Mouse (Mus musculus): ENCODE results near the gene Inpp5f. TPM values are rescaled to one million over a fixed set of nuclear protein-coding genes. Genes with fewer than 3 reads are reported as not detected.

Inpp5f gene
- 2.7 and 3.8 TPM in 2 replicates for polyA plus RNA-seq (2012; rRNA removed)

DNA sequence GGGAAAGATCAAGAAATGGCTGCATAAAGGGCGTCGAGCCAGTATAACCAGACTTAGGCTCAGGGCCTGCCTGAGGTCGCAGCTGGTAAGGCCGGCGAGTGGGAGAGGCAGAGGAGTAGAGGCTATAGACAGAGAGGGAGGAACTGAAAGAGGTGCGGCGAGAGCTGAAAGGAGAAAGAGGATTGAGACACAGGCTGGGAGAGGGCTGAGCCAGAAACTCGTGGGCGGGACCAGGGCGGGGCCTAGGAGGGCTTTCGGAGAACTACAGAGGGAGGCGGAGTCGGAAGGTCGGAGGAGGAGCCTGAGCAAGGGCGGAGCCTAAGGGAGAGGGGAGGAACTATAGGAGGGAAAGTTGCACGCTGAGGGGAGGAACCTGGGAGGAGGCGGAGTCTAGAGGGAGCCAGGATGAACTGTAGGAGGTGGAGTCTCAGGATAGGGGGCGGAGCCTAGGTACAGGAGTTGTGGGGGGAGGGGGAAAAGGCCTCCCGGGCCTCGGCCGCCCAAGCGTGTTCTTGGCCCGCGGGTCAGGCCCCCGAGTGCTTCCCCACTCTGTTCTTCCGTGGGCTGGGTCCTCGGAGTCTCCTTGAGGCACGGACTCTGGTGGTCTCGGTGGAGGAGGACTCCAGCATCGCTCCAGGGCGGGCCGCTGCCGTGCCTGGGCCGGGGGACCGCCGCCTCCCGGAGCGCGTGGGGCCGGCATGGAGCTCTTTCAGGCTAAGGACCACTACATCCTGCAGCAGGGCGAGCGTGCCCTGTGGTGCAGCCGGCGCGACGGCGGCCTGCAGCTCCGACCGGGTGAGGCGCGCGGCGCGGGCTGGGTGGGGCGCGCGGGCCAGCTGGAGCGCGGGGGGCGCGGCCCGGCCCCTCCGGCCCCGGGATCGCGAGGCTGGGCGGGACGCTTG lies at the start of gene Inpp5f:
Gene Inpp5f (plus strand): TSS at position 432 of the 902 bp plus-strand sequence.

DNA sequence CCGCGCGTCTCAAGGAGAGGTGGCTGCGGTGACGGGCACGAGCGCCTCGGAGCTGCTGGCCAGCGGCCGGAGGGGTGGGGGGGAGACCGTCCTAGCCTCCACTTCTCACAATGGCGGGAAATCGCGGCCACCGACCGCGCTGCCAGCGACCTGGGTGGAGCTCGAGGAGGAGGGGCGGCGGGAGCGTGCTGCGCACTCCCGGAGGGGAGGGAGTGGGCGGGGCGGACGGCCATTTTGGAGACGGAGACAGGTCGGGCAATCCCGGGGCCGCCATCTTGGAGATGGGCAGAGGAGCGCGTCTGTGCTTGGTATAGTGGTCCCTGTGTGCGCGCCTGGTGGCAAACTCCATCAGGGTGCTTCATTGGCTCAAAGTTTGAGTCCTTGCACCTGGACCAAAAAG lies 129.2 kb downstream of the Inpp5f start, which contains the start of gene Mcmbp:
Gene Mcmbp (minus strand): TSS at position 162 of the 400 bp plus-strand sequence.

DNA sequence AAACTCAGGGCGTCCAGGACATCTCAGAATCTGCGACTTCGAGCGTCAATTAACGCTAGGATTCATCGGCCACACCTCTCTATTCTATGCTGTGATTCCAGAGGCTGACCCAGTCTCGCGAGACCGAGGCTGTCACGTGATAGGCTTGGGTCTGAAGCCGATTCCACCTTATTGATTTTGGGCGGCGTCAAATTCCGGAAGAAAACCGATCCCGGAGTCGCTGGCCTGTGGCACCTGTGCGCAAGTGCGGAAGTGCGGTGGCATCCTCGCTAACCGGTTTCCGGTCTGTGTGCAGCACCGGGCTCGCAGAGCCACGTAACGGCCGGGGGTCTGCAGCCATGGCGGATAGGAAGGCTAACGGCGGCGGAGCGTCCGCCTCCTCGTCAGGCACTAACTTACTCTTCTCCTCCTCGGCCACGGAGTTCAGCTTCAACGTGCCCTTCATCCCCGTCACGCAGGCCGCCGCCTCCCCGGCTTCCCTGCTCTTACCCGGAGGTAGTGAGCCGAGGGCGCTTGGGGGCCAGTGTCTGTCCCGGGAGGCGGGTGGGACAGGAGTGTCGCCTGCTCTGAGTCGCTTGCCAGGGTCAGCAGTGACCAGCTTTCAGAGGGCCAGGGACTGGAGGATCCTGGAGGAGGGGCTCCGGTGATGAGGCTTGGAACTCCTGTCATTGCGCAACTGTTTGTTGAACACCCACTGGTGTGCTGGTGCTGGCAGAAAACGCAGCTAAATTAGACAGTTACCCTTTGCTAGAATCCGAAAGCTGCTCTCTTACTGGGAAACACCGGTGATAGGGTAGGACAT lies 133.8 kb downstream of the Inpp5f start, which contains the start of gene Sec23ip:
Gene Sec23ip (plus strand): TSS at position 260 of the 802 bp plus-strand sequence.

Other genes starting within 250 kb of the Inpp5f start
- 6.9 and 9.9 TPM in 2 replicates for gene Rgs10, start 192.6 kb upstream of the Inpp5f start, polyA plus RNA-seq (2012; rRNA removed)
- gene Tial1, start 149.6 kb upstream of the Inpp5f start, polyA plus RNA-seq (2012; rRNA removed), result 6.2 and 6.8 TPM in 2 replicates
- gene Bag3, start 87.7 kb upstream of the Inpp5f start, polyA plus RNA-seq (2012; rRNA removed), result 42.2 and 50.7 TPM in 2 replicates
- 13.2 and 19.2 TPM in 2 replicates for gene Mcmbp, start 129.2 kb downstream of the Inpp5f start, polyA plus RNA-seq (2012; rRNA removed)
- 11.8 and 20.8 TPM in 2 replicates for gene Sec23ip, start 133.6 kb downstream of the Inpp5f start, polyA plus RNA-seq (2012; rRNA removed)